Mouse (Mus musculus): Measurements from ENCODE around the gene Sulf2. TPM values are rescaled to one million over a fixed set of nuclear protein-coding genes. Genes with fewer than 3 reads are reported as not detected.
"Not testable (repeated sequence)": the region's sequence is repeated elsewhere in the genome, so short reads cannot be mapped to it uniquely, and the experiment has no call there.

The Sulf2 gene
- polyA plus RNA-seq, 1 experiment from 2014 or later = 184 TPM

DNA sequence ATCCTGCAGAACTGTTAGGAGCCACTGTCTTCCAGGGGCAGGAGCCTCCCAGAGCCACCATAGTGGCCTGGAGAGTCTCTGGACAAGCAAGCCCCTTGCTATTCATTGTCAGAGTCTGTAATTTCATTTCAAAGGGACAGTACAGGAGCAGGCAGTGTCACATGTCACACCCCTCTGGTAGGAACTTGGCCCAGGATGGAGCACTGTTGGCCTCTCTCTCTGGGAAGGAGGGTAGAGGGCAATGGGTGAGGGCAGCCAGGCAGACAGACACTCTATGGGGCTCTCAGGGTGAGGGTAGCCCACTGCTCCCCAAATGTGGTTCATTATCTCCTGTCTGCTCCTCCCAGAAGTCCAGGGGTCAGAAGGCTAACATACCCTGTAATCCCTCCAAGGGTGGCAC, 63.9 kb downstream of the Sulf2 start:
- peaks cover 66% of the 10 kb centered on the region for H3K36me3 ChIP-seq
- no peak for ATAC-seq (ENCODE audit: insufficient number of reproducible peaks, low FRiP score, low TSS enrichment, low read depth)
- H3K9ac ChIP-seq = no peak overlapping the region
- no peak overlapping the region for H3K27ac ChIP-seq
- no peaks in the 10 kb centered on the region for H3K27me3 ChIP-seq
- no peaks in the 10 kb centered on the region for H3K9me3 ChIP-seq
- no peak overlapping the region for H3K4me3 ChIP-seq
- H3K4me2 ChIP-seq = no peak overlapping the region
- H3K4me1 ChIP-seq = peaks cover 6% of the 10 kb centered on the region

DNA sequence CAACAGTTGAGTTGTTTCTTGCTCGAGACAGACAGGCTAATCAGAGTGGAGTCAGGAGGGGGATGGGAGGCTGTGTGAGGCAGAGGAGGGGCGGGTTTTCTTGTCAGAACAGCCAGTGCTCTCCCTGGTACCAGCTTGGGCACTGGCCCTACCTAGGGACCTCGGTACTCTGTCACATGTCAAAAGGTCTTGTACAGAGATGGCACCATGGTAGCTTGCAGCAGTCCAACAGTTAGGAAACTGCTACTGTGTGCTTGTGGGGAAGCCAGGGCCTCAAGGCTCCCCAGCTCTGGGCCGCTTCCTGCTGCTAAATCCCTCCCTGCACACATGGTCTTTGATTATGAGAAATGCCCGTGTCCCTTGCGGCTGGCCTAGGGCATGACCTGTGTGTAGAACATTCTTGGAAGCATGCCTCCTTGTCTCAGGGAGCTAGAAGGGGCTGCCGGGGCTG, 65.3 kb downstream of the Sulf2 start:
- Histone ChIP-seq H3K4me2 (no peak overlapping the region), H3K27me3 (no peaks in the 10 kb centered on the region), H3K4me1 (peaks cover 6% of the 10 kb centered on the region), H3K9ac (no peak overlapping the region), H3K9me3 (no peaks in the 10 kb centered on the region), H3K36me3 (peaks cover 76% of the 10 kb centered on the region), H3K4me3 (no peak overlapping the region), H3K27ac (peak overlapping the region; percentile 55; the same call in 1 of the 2 replicates)
- no peak for ATAC-seq (ENCODE audit: insufficient number of reproducible peaks, low FRiP score, low TSS enrichment, low read depth)
- 29% methylated on average over 7 of the region's 7 CpGs for whole genome bisulfite sequencing

DNA sequence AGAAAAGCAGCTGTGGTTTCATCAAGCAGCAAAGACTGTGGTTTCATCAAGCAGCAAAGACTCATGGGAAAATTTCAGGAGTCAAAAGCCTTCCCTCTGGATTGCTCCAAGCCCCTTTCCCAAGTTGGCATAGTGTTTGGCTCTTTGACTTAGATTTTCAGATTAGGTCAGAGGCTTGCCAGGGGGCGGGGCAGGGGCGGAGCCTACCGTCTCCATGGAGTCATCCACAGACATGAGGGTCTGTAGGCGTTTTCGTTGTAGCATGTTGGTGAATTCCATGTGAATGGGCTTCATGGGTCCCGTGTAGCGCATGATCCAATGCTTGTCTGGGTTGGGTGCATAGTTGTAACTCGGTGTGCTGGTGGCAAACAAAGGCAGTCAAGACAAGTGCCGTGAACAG, 66.5 kb downstream of the Sulf2 start:
- ATAC-seq (ENCODE audit: insufficient number of reproducible peaks, low FRiP score, low TSS enrichment, low read depth) = no peak
- no peaks in the 10 kb centered on the region for H3K9me3 ChIP-seq
- H3K4me1 ChIP-seq = peaks cover 6% of the 10 kb centered on the region
- no peak overlapping the region for H3K4me3 ChIP-seq
- H3K9ac ChIP-seq = no peak overlapping the region
- H3K27ac ChIP-seq = no peak overlapping the region
- no peak overlapping the region for H3K4me2 ChIP-seq
- H3K36me3 ChIP-seq = peaks cover 74% of the 10 kb centered on the region
- no peaks in the 10 kb centered on the region for H3K27me3 ChIP-seq
- WGBS = 84% methylated on average over 9 of the region's 9 CpGs

DNA sequence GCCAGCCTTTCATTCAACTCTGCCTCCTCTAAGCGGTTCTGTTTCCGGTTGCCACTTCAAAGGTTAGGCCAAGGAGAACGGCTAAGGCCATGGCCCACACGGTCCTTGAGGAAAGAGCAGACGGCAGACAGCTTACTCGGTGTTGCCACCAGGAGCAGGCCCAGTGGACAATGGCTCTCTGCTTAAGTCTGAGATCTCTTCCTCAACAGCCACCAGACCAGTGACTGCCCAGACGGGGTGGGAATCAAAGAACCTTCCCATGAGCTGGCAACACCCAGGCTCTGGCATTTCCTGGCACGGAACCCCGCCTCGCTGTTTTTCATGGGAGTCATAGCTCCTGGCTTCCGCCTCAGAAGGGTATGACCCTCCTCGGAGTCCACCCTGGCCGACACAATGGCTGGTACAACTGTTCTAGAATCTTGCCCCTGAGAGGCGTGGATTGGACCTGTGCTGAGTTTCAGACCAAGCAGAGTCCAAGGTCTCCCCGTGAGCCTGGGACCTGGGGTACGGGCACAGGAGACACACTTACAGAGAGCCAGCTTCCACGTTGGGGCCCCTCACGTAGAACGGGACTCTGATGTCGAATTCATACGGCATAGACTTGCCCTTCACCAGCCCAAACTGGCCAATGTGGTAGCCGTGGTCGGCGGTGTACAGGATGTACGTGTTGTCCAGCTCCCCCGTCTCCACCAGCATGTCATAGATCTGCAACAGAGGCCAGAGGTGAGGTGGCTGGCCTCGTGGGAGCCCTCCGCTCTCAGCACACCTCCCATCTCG, 68.8 kb downstream of the Sulf2 start:
- ATAC-seq (ENCODE audit: insufficient number of reproducible peaks, low FRiP score, low TSS enrichment, low read depth) = no peak
- no peaks in the 10 kb centered on the region for H3K27me3 ChIP-seq
- H3K4me3 ChIP-seq = no peak overlapping the region
- H3K9ac ChIP-seq = no peak overlapping the region
- 85% methylated on average over 29 of the region's 29 CpGs for WGBS
- H3K4me1 ChIP-seq = peaks cover 12% of the 10 kb centered on the region
- H3K4me2 ChIP-seq = no peak overlapping the region
- H3K36me3 ChIP-seq = peaks cover 69% of the 10 kb centered on the region
- H3K9me3 ChIP-seq = no peaks in the 10 kb centered on the region
- H3K27ac ChIP-seq = 0 out of 2 replicates have a peak overlapping the region, but pooled peaks have one; percentile 2

DNA sequence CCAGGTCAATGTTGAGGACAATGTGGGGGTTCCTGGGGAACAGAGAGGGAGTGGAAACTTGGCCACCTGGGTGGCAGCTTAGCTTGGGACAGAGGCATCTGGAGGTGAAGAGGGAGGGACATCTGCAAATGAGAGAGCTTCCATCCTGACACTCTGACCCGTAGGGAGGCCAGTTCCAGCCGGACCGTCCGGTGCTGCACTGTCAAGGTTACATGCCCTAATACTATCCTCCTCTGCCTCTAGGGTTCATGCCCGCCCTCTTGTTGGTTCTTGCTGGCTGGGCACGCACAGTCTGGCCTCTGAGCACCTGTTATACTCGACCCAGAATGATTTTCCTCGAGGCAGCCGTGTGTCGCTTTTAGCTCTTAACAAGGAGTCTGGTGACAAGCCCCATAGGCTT, 69.7 kb downstream of the Sulf2 start:
- Histone ChIP-seq H3K27ac (0 out of 2 replicates have a peak overlapping the region, but pooled peaks have one; percentile 2), H3K27me3 (no peaks in the 10 kb centered on the region), H3K4me2 (no peak overlapping the region), H3K4me3 (no peak overlapping the region), H3K9me3 (no peaks in the 10 kb centered on the region), H3K4me1 (peaks cover 20% of the 10 kb centered on the region), H3K9ac (no peak overlapping the region), H3K36me3 (peaks cover 66% of the 10 kb centered on the region)
- ATAC-seq (ENCODE audit: insufficient number of reproducible peaks, low FRiP score, low TSS enrichment, low read depth) = no peak
- WGBS = 90% methylated on average over 10 of the region's 10 CpGs

DNA sequence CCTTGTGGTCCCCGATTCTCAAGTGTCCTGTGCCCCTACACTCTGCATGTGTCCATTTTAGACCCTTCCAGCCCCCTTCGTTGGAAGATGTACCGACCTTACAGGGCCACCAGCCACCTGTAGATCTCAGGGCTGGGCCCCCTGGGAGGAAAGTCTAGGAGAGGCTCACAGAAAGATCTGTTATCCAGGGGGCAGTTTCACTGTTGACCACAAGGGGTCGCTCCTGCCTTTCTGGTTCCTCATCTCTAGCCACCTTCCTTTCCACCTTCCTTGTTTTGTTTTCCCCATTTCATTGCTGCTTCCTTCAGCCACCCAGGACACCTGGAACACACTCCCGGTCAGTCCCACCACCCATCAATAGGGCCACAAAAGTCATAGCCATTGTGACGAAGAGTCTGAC, 70.5 kb downstream of the Sulf2 start:
- H3K9ac ChIP-seq; ATAC-seq (ENCODE audit: insufficient number of reproducible peaks, low FRiP score, low TSS enrichment, low read depth); H3K27ac ChIP-seq; H3K4me3 ChIP-seq; H3K9me3 ChIP-seq; H3K4me2 ChIP-seq; H3K27me3 ChIP-seq: not testable (repeated sequence)
- H3K4me1 ChIP-seq = peaks cover 23% of the 10 kb centered on the region
- 45% methylated on average over 6 of the region's 6 CpGs for WGBS
- H3K36me3 ChIP-seq = peaks cover 67% of the 10 kb centered on the region

DNA sequence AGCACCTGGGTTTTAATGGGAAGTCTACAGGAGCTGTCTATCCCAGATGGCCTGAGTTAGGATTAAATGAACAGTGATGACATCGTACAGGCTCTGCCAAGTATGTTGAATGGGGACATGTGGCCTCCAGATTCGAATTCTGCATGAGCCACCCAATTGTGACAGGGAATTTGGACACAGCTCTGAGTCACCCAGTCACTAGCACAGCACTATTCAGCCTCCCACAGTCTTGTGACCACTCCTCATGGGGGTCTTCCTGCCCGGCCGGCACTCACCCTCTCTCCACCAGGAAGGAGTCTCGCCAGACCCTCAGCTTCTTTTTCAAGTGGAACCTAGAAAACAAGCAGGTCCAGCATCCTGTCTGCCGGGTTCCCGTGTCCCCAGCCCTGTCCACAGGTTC, 71.4 kb downstream of the Sulf2 start:
- H3K27ac ChIP-seq = no peak overlapping the region
- no peaks in the 10 kb centered on the region for H3K27me3 ChIP-seq
- H3K4me1 ChIP-seq = peaks cover 25% of the 10 kb centered on the region
- peaks cover 72% of the 10 kb centered on the region for H3K36me3 ChIP-seq
- no peak overlapping the region for H3K4me2 ChIP-seq
- no peaks in the 10 kb centered on the region for H3K9me3 ChIP-seq
- no peak overlapping the region for H3K4me3 ChIP-seq
- ATAC-seq (ENCODE audit: insufficient number of reproducible peaks, low FRiP score, low TSS enrichment, low read depth) = no peak
- 81% methylated on average over 7 of the region's 7 CpGs for WGBS
- no peak overlapping the region for H3K9ac ChIP-seq

DNA sequence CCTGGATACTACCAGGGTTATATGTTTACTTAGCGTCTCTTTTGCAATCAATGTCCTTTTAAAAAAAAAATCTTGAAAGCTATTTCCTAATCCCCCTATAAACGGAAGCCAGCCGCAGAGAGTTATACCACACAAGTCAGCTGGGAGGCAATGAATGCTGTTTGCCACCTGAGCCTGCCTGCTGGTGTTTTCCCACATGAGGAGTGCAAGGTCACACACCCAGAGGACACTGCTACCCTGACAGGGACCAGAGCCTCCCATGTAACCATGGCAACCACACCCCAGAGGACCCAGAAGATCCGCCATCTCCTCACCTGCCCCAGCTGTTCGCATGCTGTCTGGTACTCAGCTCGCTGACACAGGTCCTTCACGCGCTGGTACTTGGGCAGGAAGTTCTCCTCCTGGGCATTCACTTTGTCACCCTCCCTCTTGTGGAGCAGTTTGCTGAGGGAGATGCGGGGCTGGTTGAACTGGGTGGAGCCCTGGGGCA, 71.9 kb downstream of the Sulf2 start:
- no peaks in the 10 kb centered on the region for H3K9me3 ChIP-seq
- no peak overlapping the region for H3K27ac ChIP-seq
- no peak overlapping the region for H3K4me3 ChIP-seq
- no peaks in the 10 kb centered on the region for H3K27me3 ChIP-seq
- no peak overlapping the region for H3K4me2 ChIP-seq
- H3K9ac ChIP-seq = no peak overlapping the region
- 73% methylated on average over 9 of the region's 9 CpGs for WGBS
- ATAC-seq (ENCODE audit: insufficient number of reproducible peaks, low FRiP score, low TSS enrichment, low read depth) = no peak
- H3K36me3 ChIP-seq = peaks cover 74% of the 10 kb centered on the region
- peaks cover 25% of the 10 kb centered on the region for H3K4me1 ChIP-seq

DNA sequence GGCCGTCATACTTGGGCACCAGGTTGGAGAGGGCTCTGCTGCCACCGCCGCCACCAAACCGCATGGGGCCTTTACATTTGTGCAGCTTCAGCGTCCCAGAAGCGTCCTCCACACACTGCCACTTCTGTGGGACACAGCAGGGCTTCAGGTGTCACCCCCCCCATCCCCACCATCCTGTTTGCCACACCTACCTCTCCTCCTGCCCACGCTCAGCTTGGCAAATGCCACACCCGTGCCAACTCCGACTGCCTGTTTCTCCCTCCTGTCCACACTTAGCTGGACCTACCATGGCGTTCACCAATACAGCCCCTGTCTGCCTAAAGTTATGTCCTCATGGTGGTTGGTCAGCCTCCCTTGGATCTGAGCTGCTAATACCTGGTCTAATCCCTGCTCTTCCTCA, 72.8 kb downstream of the Sulf2 start:
- no peaks in the 10 kb centered on the region for H3K9me3 ChIP-seq
- no peak overlapping the region for H3K4me2 ChIP-seq
- H3K27me3 ChIP-seq = no peaks in the 10 kb centered on the region
- ATAC-seq (ENCODE audit: insufficient number of reproducible peaks, low FRiP score, low TSS enrichment, low read depth) = no peak
- H3K27ac ChIP-seq = no peak overlapping the region
- H3K4me3 ChIP-seq = no peak overlapping the region
- peaks cover 80% of the 10 kb centered on the region for H3K36me3 ChIP-seq
- 84% methylated on average over 10 of the region's 10 CpGs for WGBS
- no peak overlapping the region for H3K9ac ChIP-seq
- peaks cover 25% of the 10 kb centered on the region for H3K4me1 ChIP-seq

DNA sequence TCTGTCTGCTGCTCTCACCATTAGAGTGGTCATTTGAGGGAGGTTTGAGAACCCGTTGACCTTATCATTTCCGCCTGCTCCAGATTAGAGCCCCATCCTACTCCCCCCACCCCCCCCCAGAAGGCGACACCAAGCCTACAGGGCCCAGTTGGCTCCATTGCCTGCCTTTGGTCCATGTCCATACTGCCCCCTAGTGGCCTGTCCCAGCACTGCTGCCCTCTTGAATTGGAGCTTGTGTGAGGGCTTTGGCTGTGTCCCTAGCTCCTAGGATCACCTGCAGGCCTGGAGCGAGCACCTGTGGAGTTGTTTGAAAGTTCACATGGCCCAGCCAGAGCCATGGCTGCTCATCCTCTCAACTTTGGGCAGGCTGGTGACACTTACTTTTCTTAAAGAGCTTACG, 73.3 kb downstream of the Sulf2 start:
- H3K4me3 ChIP-seq = no peak overlapping the region
- WGBS = 79% methylated on average over 5 of the region's 5 CpGs
- H3K4me1 ChIP-seq = peaks cover 25% of the 10 kb centered on the region
- no peaks in the 10 kb centered on the region for H3K9me3 ChIP-seq
- no peak overlapping the region for H3K4me2 ChIP-seq
- H3K36me3 ChIP-seq = peaks cover 80% of the 10 kb centered on the region
- ATAC-seq (ENCODE audit: insufficient number of reproducible peaks, low FRiP score, low TSS enrichment, low read depth) = no peak
- H3K27ac ChIP-seq = no peak overlapping the region
- no peaks in the 10 kb centered on the region for H3K27me3 ChIP-seq
- H3K9ac ChIP-seq = no peak overlapping the region

DNA sequence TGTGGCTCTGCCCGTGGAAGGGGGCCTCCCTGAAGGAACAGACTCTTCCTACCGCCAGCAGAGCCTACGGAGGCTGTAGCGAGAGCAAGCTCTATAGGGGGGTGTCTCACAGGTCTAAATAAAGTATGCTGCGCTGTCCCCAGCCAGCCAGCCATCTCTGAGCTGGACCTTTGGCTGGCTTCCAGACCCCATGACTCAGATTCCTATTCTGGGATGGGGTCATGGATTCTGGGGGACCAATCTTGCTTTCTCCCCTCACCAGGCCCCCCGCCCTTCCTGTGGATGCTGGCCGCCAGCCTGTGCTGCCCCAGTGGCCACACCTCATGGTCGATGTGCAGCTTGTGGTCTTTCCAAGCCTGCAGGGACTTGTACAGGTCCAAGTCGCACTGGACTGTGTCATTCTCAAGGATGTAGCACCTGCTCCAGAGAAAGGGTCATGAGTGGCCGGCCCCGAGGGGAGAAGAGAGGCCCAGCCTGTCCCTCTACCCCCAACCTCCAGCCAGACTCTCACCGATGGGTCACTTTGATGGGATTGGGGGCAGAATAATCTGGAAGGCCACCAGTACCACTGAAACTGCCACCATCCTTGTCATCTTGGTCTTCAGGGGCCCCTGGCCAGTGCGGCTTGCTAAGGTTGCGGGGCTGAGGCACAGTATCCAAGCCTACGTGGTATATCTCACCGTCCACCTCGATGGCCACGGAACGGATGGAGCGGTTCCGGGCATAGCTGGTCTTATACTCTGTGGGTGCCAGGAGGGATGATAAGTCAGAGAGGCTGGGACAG, 74.3 kb downstream of the Sulf2 start:
- Histone ChIP-seq H3K4me3 (no peak overlapping the region), H3K9ac (no peak overlapping the region), H3K27me3 (no peaks in the 10 kb centered on the region), H3K27ac (peak overlapping the region; percentile 43), H3K36me3 (peaks cover 79% of the 10 kb centered on the region), H3K4me2 (no peak overlapping the region), H3K4me1 (peaks cover 25% of the 10 kb centered on the region), H3K9me3 (no peaks in the 10 kb centered on the region)
- 79% methylated on average over 21 of the region's 21 CpGs for WGBS
- ATAC-seq (ENCODE audit: insufficient number of reproducible peaks, low FRiP score, low TSS enrichment, low read depth) = no peak; the same call in 1 of the 2 replicates
